Mouse (Mus musculus) thymus, adult 2 months (tissue): ENCODE measurements at regions not wholly inside any gene's neighbourhood (a gene's known extent, or its start where the extent isn't known, plus 50 kb on each side); places are given as distances from the start of the nearest gene placed in this dataset.
"Not testable (repeated sequence)": the region's sequence is repeated elsewhere in the genome, so short reads cannot be mapped to it uniquely, and the experiment has no call there.

ENCODE experiments used
- DNase-seq: peaks from one replicate; pipeline ENCODE4 v3.0.0; 2021
- H3K27ac ChIP-seq: fragments of 200-500 bp; 2 replicates; pipeline ENCODE4 v1.5.1; 2012; ENCODE audit warnings: low read length, control low read depth; ENCODE audit not compliant: control insufficient read depth, insufficient read depth
- H3K27me3 ChIP-seq: fragments of 200-500 bp; 2 replicates; pipeline ENCODE4 v1.6.1; 2012; ENCODE audit warnings: mild to moderate bottlenecking, low read length, moderate library complexity, mixed read lengths; ENCODE audit not compliant: control insufficient read depth, insufficient read depth
- H3K36me3 ChIP-seq: fragments of 200-500 bp; 2 replicates; pipeline ENCODE4 v1.6.1; 2012; ENCODE audit warnings: mild to moderate bottlenecking, low read length, moderate library complexity; ENCODE audit not compliant: control insufficient read depth, insufficient read depth
- H3K4me1 ChIP-seq: fragments of 200-500 bp; replicated peaks from 2 replicates; pipeline ENCODE4 v1.6.1; 2012; ENCODE audit warnings: low read length; ENCODE audit not compliant: control insufficient read depth, insufficient read depth
- H3K4me3 ChIP-seq: fragments of 200-500 bp; 2 replicates; pipeline ENCODE4 v1.5.1; 2012; ENCODE audit warnings: mild to moderate bottlenecking, low read length, control low read depth, moderate library complexity; ENCODE audit not compliant: control insufficient read depth, insufficient read depth
- CTCF ChIP-seq: fragments of 200-500 bp; IDR thresholded peaks from 2 replicates; pipeline ENCODE4 v1.5.1; 2012; ENCODE audit warnings: mild to moderate bottlenecking, control low read depth, low read length, moderate library complexity, borderline replicate concordance; ENCODE audit not compliant: control insufficient read depth, poor library complexity, insufficient read depth; ENCODE audit errors: extremely low read depth
- POLR2A ChIP-seq: fragments of 200-500 bp; IDR thresholded peaks from 2 replicates; pipeline ENCODE4 v1.6.1; 2012; ENCODE audit warnings: mild to moderate bottlenecking, low read length, control low read depth, moderate library complexity; ENCODE audit not compliant: control insufficient read depth, poor library complexity, insufficient read depth; ENCODE audit errors: extremely low read depth
- WGBS: fragments of 180-500 bp; shearing (Covaris S2); methylation state at CpG from one replicate; pipeline ENCODE4 v1.1.7; 2018; 5-methylcytosine and 5-hydroxymethylcytosine counted together

GRCm38 (mm10) chr16:20828996-20829731, 94.9 kb upstream of the Thpo start:
- WGBS = 56% methylated on average over 5 of the region's 5 CpGs
- Histone ChIP-seq H3K36me3 (no peaks in the 10 kb centered on the region), H3K27me3 (no peaks in the 10 kb centered on the region), H3K4me3 (no peak overlapping the region), H3K4me1 (peaks cover 9% of the 10 kb centered on the region), H3K27ac (no peak overlapping the region)
- TF ChIP-seq POLR2A (no peak), CTCF (no peak)
- no peak for DNase-seq

- DNase-seq = no peak
- 80% methylated on average over 7 of the region's 7 CpGs for WGBS
- Histone ChIP-seq H3K27me3 (no peaks in the 10 kb centered on the region), H3K27ac (no peak overlapping the region), H3K4me1 (no peaks in the 10 kb centered on the region), H3K36me3 (no peaks in the 10 kb centered on the region), H3K4me3 (no peak overlapping the region)
- no peak for TF ChIP-seq CTCF
- no peak for TF ChIP-seq POLR2A
These were observed 89.9 kb upstream of the Thpo start for GRCm38 (mm10) chr16:20824226-20824625.

DNA sequence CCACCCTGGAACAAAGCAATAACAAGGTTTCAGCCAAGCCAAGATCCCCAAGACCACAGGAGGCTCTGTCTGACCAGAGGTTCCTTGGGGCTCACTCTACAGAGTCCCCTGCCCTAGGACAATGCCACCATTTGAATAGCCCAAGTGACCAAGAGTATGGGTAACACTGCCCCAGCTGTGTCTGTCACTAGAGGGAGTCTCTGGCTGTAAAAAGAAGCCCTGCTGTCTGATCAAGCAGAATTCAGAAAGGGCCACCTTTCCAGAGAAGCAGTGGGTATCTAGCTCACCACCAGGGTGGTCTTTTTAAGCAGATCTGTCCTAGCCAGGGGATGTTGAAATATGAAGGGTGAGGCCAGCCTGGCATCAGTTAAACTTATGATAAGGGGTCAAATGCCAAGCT, 86.6 kb upstream of the Thpo start:
- Histone ChIP-seq H3K36me3 (no peaks in the 10 kb centered on the region), H3K4me3 (no peak overlapping the region), H3K27me3 (no peaks in the 10 kb centered on the region), H3K27ac (no peak overlapping the region), H3K4me1 (no peaks in the 10 kb centered on the region)
- DNase-seq = no peak
- TF ChIP-seq POLR2A (no peak), CTCF (no peak)

DNA sequence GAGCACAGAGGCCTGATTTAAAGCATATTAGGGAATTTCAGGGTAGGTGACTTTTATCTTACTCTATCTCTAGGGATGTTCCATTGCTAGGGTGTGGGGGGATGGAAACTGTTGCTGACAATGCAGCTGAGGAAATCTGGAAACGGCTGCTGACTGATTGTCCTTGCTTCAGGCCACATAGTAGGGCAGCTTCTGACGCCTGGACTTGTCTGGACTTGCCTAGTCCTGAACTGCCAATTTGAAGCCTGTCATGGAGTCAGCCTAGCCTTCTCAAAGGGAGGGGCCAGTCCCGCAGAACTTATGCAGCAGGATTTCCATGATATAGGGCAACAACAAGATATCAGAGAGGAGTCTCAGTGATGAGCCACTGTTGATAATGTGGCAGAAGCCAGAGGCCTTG, 85.3 kb upstream of the Thpo start:
- Histone ChIP-seq H3K27me3 (no peaks in the 10 kb centered on the region), H3K4me1 (no peaks in the 10 kb centered on the region), H3K4me3 (no peak overlapping the region), H3K27ac (no peak overlapping the region), H3K36me3 (no peaks in the 10 kb centered on the region)
- no peak for DNase-seq
- WGBS = 91% methylated on average over 3 of the region's 3 CpGs
- TF ChIP-seq POLR2A (no peak), CTCF (no peak)

GRCm38 (mm10) chr16:20818711-20819189, 84.4 kb upstream of the Thpo start:
- Histone ChIP-seq H3K27me3 (no peaks in the 10 kb centered on the region), H3K27ac (no peak overlapping the region), H3K36me3 (no peaks in the 10 kb centered on the region), H3K4me1 (no peaks in the 10 kb centered on the region), H3K4me3 (no peak overlapping the region)
- 58% methylated on average over 5 of the region's 5 CpGs for WGBS
- DNase-seq = no peak
- TF ChIP-seq CTCF (no peak), POLR2A (no peak)

DNA sequence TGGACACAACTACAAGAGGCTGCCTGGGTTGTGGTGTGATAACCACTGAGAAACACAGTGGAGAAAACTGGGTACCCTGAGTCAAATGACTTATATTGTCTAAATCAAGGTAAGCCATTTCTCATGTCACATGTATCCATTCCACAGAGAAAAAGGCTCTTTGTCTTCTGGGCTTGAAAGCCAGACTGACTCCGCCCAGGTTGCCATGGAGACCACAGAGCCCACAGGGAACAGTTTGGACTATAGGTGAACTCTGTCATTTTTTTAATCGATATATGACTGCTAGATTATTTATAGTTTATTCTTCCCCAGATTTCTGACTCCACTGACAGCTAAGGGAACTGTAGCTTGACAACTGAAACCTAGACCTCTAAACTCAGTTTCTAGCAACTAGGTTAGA, 80.7 kb upstream of the Thpo start:
- no peak for TF ChIP-seq POLR2A
- no peak for TF ChIP-seq CTCF
- Histone ChIP-seq H3K27ac (no peak overlapping the region), H3K4me1 (no peaks in the 10 kb centered on the region), H3K36me3 (no peaks in the 10 kb centered on the region), H3K4me3 (no peak overlapping the region), H3K27me3 (no peaks in the 10 kb centered on the region)
- 99% methylated on average over 2 of the region's 2 CpGs for WGBS
- no peak for DNase-seq

DNA sequence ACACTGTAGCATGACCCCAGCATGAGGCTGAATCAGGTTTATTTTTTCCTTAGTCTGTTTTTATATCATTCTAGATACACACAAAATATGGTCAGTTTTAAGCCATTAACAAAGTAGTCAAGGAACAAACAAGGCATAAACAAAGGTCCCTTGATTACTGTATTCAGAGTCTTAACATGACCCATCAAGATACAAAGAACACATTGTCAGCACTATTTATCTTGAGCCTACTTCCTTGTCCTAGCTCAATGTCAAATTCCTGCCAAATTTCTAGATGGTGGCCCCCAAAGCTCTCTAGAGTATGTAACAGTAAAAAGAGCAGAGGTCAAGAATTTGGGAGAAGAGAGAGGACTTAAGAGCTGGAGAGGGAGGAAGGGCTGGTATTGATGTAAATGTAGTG, 79.9 kb upstream of the Thpo start:
- no peak for DNase-seq
- TF ChIP-seq POLR2A = no peak
- no peak for TF ChIP-seq CTCF
- H3K4me3 ChIP-seq = no peak overlapping the region
- H3K27me3 ChIP-seq = no peaks in the 10 kb centered on the region
- no peaks in the 10 kb centered on the region for H3K36me3 ChIP-seq
- no peaks in the 10 kb centered on the region for H3K4me1 ChIP-seq
- no peak overlapping the region for H3K27ac ChIP-seq

- H3K36me3 ChIP-seq, H3K4me1 ChIP-seq, H3K27me3 ChIP-seq, DNase-seq, H3K27ac ChIP-seq, H3K4me3 ChIP-seq: not testable (repeated sequence)
- WGBS = 98% methylated on average over 5 of the region's 5 CpGs
These were observed 77.7 kb upstream of the Thpo start for GRCm38 (mm10) chr16:20812025-20812424.
